Mouse (Mus musculus) erythroid progenitor cell, adult 5-6 weeks (primary cell): Measurements from ENCODE around the gene Neurl3. TPM values are rescaled to one million over a fixed set of nuclear protein-coding genes. Genes with fewer than 3 reads are reported as not detected.

Experiments used
- ATAC-seq: replicated peaks from 2 replicates; pipeline ENCODE4 v1.8.0; 2016; ENCODE audit warnings: moderate number of reproducible peaks, mild to moderate bottlenecking, moderate TSS enrichment, inconsistent platforms; ENCODE audit not compliant: poor library complexity, low FRiP score, severe bottlenecking
- total RNA-seq, 2 experiments: library from RNA; stranded (forward) in 1 of 2; stranded (reverse) in 1 of 2; fragments of 150-400 nt in 1 of 2; fragments of 186-747, 209-891 nt in 1 of 2; gene quantifications; 2 replicates each; pipeline versions ENCODE4 v1.2.3 to v1.2.4; 2015 to 2017; ENCODE audit warnings: low replicate concordance in 2 of 2

The Neurl3 gene
- total RNA-seq, 2 experiments from 2014 or later, result 7.1 to 10.0 TPM

DNA sequence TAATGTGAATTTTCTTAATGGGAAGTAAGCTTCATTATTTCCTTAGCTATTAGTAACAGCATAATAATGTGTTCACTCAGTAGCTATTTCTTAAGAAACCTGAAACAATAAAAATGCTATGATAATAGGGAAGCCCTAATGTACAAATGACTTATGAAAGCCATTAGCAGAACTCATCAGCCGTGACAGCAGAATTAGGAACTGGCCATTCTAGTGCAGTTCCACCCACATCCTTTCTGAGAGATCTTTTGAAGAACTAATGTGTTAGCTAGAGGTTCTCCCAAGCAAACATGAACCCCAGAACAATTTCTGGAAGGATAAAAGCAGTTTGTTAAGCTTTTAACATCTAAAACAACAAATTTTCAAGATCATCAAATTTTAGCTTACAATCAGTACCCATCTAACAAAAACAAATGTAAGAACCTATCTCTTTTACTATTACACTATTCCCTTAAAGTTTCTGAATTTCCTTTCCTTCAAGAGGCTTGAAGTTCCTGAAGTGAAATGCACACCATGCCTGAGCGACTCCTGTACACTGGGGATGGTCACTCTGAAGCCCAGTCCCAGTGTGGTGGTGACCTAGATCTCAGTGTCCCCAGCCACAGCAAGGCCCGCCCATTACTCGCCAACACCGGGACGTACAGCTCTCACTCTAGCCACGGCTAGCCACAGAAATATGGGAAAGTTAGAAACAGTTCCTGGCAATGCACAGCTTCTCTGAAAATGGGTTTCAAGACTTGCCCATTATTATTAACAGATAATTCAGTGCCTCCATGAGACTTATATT, 43.4 kb downstream of the Neurl3 start:
- ATAC-seq, result no peak

DNA sequence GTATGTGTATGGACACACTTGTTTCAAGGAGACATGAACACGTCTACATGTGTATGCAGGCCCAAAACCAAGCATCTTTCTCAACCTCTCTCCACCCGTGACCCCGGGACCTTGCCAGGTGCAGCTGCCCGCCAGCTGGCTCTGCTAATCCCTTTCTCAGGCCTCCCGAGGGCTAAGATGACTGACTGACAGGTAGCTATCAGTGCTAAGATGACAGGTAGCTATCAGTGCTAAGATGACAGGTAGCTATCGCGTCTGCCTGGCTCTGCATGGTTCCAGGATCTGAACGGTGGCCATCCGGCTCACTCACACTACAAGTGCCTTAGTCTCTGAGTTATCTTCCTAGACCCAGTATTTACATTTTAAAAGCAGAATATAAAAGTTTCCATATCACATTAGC, 46.0 kb downstream of the Neurl3 start:
- ATAC-seq, result no peak

DNA sequence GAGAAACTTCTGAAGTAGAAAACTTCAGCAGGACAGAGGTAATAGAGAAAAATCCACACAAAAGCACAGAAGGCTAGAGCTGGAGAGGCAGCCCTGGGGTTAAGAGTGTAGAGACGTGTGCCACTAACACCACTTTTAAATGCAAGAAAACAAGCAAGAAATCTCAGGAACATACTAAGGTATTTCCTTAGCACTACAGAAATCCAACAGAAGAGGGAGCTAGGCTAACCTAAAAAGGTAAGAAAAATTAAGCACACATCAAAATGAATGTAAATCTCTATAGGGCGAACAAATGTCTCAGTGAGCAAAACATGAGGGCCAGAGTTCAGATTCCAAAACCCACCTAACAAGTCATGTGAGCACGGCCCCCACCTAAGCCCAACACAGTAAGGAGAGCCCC, 49.8 kb downstream of the Neurl3 start:
- ATAC-seq, result no peak

Other genes starting within 250 kb of the Neurl3 start
- 205 and 226 TPM in 2 replicates for gene Hs6st1, start 206.3 kb downstream of the Neurl3 start, total RNA-seq (2015; ENCODE audit: low replicate concordance)
- 148 and 153 TPM in 2 replicates for gene Hs6st1, start 206.3 kb downstream of the Neurl3 start, total RNA-seq (2017; ENCODE audit: low replicate concordance)
- 21.8 and 42.2 TPM in 2 replicates for gene Uggt1, start 30.0 kb downstream of the Neurl3 start, total RNA-seq (2015; ENCODE audit: low replicate concordance)
- 32.2 and 62.3 TPM in 2 replicates for gene Uggt1, start 30.0 kb downstream of the Neurl3 start, total RNA-seq (2017; ENCODE audit: low replicate concordance)
- gene Arid5a, start 33.1 kb upstream of the Neurl3 start, total RNA-seq (2015; ENCODE audit: low replicate concordance), result 2.9 and 9.2 TPM in 2 replicates
- 0.53 and 2.1 TPM in 2 replicates for gene Arid5a, start 33.1 kb upstream of the Neurl3 start, total RNA-seq (2017; ENCODE audit: low replicate concordance)
- 13.3 and 16.3 TPM in 2 replicates for gene Kansl3, start 94.5 kb upstream of the Neurl3 start, total RNA-seq (2015; ENCODE audit: low replicate concordance)
- gene Kansl3, start 94.5 kb upstream of the Neurl3 start, total RNA-seq (2017; ENCODE audit: low replicate concordance), result 23.2 and 27.2 TPM in 2 replicates
- gene Fer1l5, start 97.6 kb upstream of the Neurl3 start, total RNA-seq (2015; ENCODE audit: low replicate concordance), result not detected in 2 replicates
- not detected in 2 replicates for gene Fer1l5, start 97.6 kb upstream of the Neurl3 start, total RNA-seq (2017; ENCODE audit: low replicate concordance)
- gene Lman2l, start 170.6 kb upstream of the Neurl3 start, total RNA-seq (2015; ENCODE audit: low replicate concordance), result 7.2 and 13.4 TPM in 2 replicates
- 1.7 and 4.1 TPM in 2 replicates for gene Lman2l, start 170.6 kb upstream of the Neurl3 start, total RNA-seq (2017; ENCODE audit: low replicate concordance)
- gene Cnnm4, start 196.9 kb upstream of the Neurl3 start, total RNA-seq (2015; ENCODE audit: low replicate concordance), result 2.9 and 3.6 TPM in 2 replicates
- 1.4 and 3.3 TPM in 2 replicates for gene Cnnm4, start 196.9 kb upstream of the Neurl3 start, total RNA-seq (2017; ENCODE audit: low replicate concordance)
- gene Cnnm3, start 237.2 kb upstream of the Neurl3 start, total RNA-seq (2015; ENCODE audit: low replicate concordance), result 2.5 and 10.5 TPM in 2 replicates
- gene Cnnm3, start 237.2 kb upstream of the Neurl3 start, total RNA-seq (2017; ENCODE audit: low replicate concordance), result 3.9 and 9.4 TPM in 2 replicates